Mouse (Mus musculus) stomach, postnatal 0 days (tissue): ENCODE measurements around the gene Srpr. TPM values are rescaled to one million over a fixed set of nuclear protein-coding genes. Genes with fewer than 3 reads are reported as not detected.

ENCODE experiments used
- ATAC-seq: fragments of 200-750 bp; cut with Nextera tagmentation; 2 replicates; pipeline ENCODE4 v1.8.0; 2017; ENCODE audit not compliant: low FRiP score, low TSS enrichment
- DNase-seq: peaks from one replicate; pipeline ENCODE4 v3.0.0-alpha.2; 2016; ENCODE audit warnings: low spot score
- H3K27ac ChIP-seq: fragments of 300-500 bp; sonication (generic); replicated peaks from 2 replicates; pipeline ENCODE4 v1.5.1; 2014; ENCODE audit warnings: mild to moderate bottlenecking, control low read depth
- H3K27me3 ChIP-seq: fragments of 300-500 bp; sonication (generic); 2 replicates; pipeline ENCODE4 v1.6.1; 2014; ENCODE audit warnings: low read length; ENCODE audit not compliant: control insufficient read depth, insufficient read depth
- H3K36me3 ChIP-seq: fragments of 300-500 bp; sonication (generic); 2 replicates; pipeline ENCODE4 v1.6.1; 2014; ENCODE audit warnings: low read length, mixed read lengths; ENCODE audit not compliant: control insufficient read depth, insufficient read depth
- H3K4me1 ChIP-seq: fragments of 300-500 bp; sonication (generic); replicated peaks from 2 replicates; pipeline ENCODE4 v1.6.1; 2014; ENCODE audit warnings: antibody characterized with exemption; ENCODE audit not compliant: control insufficient read depth, insufficient read depth
- H3K4me2 ChIP-seq: fragments of 300-500 bp; sonication (generic); replicated peaks from 2 replicates; pipeline ENCODE4 v1.6.1; 2014; ENCODE audit warnings: low read depth, mild to moderate bottlenecking, control low read depth, moderate library complexity
- H3K4me3 ChIP-seq: fragments of 300-500 bp; sonication (generic); 2 replicates; pipeline ENCODE4 v1.5.1; 2014; ENCODE audit warnings: low read depth, low read length, control low read depth
- H3K9ac ChIP-seq: fragments of 300-500 bp; sonication (generic); 2 replicates; pipeline ENCODE4 v1.6.1; 2014; ENCODE audit warnings: mild to moderate bottlenecking, low read length, control low read depth, mixed read lengths
- H3K9me3 ChIP-seq: fragments of 300-500 bp; sonication (generic); 2 replicates; pipeline ENCODE4 v1.6.1; 2016; ENCODE audit warnings: low read length; ENCODE audit not compliant: control insufficient read depth
- CTCF ChIP-seq: IDR thresholded peaks from 2 replicates; pipeline ENCODE4 v1.5.1; 2016; ENCODE audit warnings: antibody characterized with exemption, low read depth, mild to moderate bottlenecking, moderate library complexity
- EP300 ChIP-seq: optimal IDR thresholded peaks from 2 replicates; pipeline ENCODE3; 2016; ENCODE audit warnings: antibody characterized with exemption
- WGBS: fragments of 180-500 bp; shearing (Covaris S2); extraction: QIAGEN DNeasy Blood & Tissue Kit; methylation state at CpG from one replicate; pipeline ENCODE4 v1.1.7; 2014; 5-methylcytosine and 5-hydroxymethylcytosine counted together
- polyA plus RNA-seq: library from polyadenylated mRNA; unstranded; fragments of >200 nt; fragmentation: Nextera tagmentation; extraction: Ambion mirVana; gene quantifications from 2 replicates; pipeline ENCODE4 v1.2.1, GENCODE M21; 2015

Srpr gene
- polyA plus RNA-seq, 1 experiment from 2014 or later, result 129 TPM

- no peaks in the 10 kb centered on the region for H3K27me3 ChIP-seq
- no peak overlapping the region for H3K4me2 ChIP-seq
- no peak for TF ChIP-seq EP300
- no peak for TF ChIP-seq CTCF
- no peak overlapping the region for H3K9ac ChIP-seq
- no peak overlapping the region for H3K4me3 ChIP-seq
- 57% methylated on average over 3 of the region's 3 CpGs for WGBS
- ATAC-seq (no peak), DNase-seq (no peak)
- H3K27ac ChIP-seq, result no peak overlapping the region
- no peaks in the 10 kb centered on the region for H3K36me3 ChIP-seq
- no peaks in the 10 kb centered on the region for H3K9me3 ChIP-seq
- H3K4me1 ChIP-seq, result no peaks in the 10 kb centered on the region
These were observed 36.0 kb downstream of the Srpr start for GRCm38 (mm10) chr9:35235996-35236395.

GRCm38 (mm10) chr9:35238371-35238770 lies 38.4 kb downstream of the Srpr start:
- Histone ChIP-seq H3K27ac (no peak overlapping the region), H3K27me3 (no peaks in the 10 kb centered on the region), H3K4me2 (no peak overlapping the region), H3K9me3 (no peaks in the 10 kb centered on the region), H3K4me3 (no peak overlapping the region), H3K36me3 (no peaks in the 10 kb centered on the region), H3K9ac (no peak overlapping the region), H3K4me1 (no peaks in the 10 kb centered on the region)
- ATAC-seq, result no peak
- 94% methylated on average over 1 of the region's 1 CpGs for WGBS
- no peak for TF ChIP-seq CTCF
- no peak for DNase-seq

GRCm38 (mm10) chr9:35238915-35239571 lies 39.1 kb downstream of the Srpr start:
- H3K27me3 ChIP-seq, result no peaks in the 10 kb centered on the region
- 59% methylated on average over 6 of the region's 6 CpGs for WGBS
- no peak for TF ChIP-seq CTCF
- TF ChIP-seq EP300, result no peak
- ATAC-seq (no peak), DNase-seq (no peak)
- no peak overlapping the region for H3K27ac ChIP-seq
- H3K9me3 ChIP-seq, result no peaks in the 10 kb centered on the region
- no peak overlapping the region for H3K9ac ChIP-seq
- H3K4me1 ChIP-seq, result no peaks in the 10 kb centered on the region
- no peak overlapping the region for H3K4me2 ChIP-seq
- H3K36me3 ChIP-seq, result no peaks in the 10 kb centered on the region
- H3K4me3 ChIP-seq, result no peak overlapping the region

- no peaks in the 10 kb centered on the region for H3K9me3 ChIP-seq
- H3K4me2 ChIP-seq, result no peak overlapping the region
- ATAC-seq (no peak), DNase-seq (no peak)
- no peaks in the 10 kb centered on the region for H3K27me3 ChIP-seq
- no peak overlapping the region for H3K9ac ChIP-seq
- TF ChIP-seq CTCF (peak; percentile 38), EP300 (no peak)
- no peaks in the 10 kb centered on the region for H3K36me3 ChIP-seq
- H3K4me1 ChIP-seq, result no peaks in the 10 kb centered on the region
- no peak overlapping the region for H3K27ac ChIP-seq
- no peak overlapping the region for H3K4me3 ChIP-seq
- 61% methylated on average over 1 of the region's 1 CpGs for WGBS
These were observed 39.8 kb downstream of the Srpr start for GRCm38 (mm10) chr9:35239734-35240133.

GRCm38 (mm10) chr9:35247405-35247804 lies 47.4 kb downstream of the Srpr start:
- Histone ChIP-seq H3K36me3 (no peaks in the 10 kb centered on the region), H3K9me3 (no peaks in the 10 kb centered on the region), H3K27me3 (no peaks in the 10 kb centered on the region), H3K4me2 (no peak overlapping the region), H3K9ac (no peak overlapping the region), H3K27ac (peak overlapping the region; percentile 45; the same call in 1 of the 2 replicates), H3K4me1 (no peaks in the 10 kb centered on the region), H3K4me3 (no peak overlapping the region)
- no peak for DNase-seq
- TF ChIP-seq CTCF, result no peak
- TF ChIP-seq EP300, result no peak
- no peak for ATAC-seq
- WGBS, result 64% methylated on average over 2 of the region's 2 CpGs

- no peak overlapping the region for H3K9ac ChIP-seq
- DNase-seq, result no peak
These were observed 49.5 kb downstream of the Srpr start for GRCm38 (mm10) chr9:35249476-35249875.

More at GRCm38 (mm10) chr9:35249476-35249875, 49.5 kb downstream of the Srpr start:
- Histone ChIP-seq H3K4me3 (no peak overlapping the region), H3K4me2 (no peak overlapping the region), H3K27ac (no peak overlapping the region), H3K4me1 (no peaks in the 10 kb centered on the region), H3K27me3 (no peaks in the 10 kb centered on the region), H3K36me3 (no peaks in the 10 kb centered on the region), H3K9me3 (no peaks in the 10 kb centered on the region)
- TF ChIP-seq EP300 (no peak), CTCF (no peak)
- ATAC-seq, result no peak
